Mouse (Mus musculus): ENCODE measurements around the gene A3galt2. TPM values are rescaled to one million over a fixed set of nuclear protein-coding genes. Genes with fewer than 3 reads are reported as not detected.

A3galt2 gene
- polyA plus RNA-seq, 1 experiment from 2014 or later: 0.38 TPM

DNA sequence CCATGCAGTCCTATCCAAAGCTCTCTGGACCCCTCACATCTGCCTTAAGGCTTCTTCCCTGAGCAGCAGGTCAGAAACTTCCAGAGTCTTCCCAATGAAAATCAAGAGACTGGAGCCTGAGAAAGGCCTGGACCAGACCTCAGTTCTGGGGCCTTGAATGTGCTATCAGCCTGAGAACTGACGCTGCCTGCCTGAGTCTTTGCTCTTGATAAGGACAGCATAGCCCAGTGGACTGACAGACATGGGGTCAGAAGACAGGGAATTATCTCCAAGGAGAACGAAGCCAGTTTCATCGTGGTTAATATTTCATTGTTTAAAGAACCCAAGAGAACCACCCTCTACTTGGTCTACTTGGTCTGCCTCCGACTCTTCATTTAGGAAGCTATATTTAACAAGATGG is 27.5 kb downstream of the A3galt2 start:
- WGBS: 68% methylated on average over 4 of the region's 4 CpGs
- peaks cover 97% of the 10 kb centered on the region for H3K36me3 ChIP-seq
- no peak for ATAC-seq (ENCODE audit: insufficient number of reproducible peaks, insufficient read depth, low FRiP score, low TSS enrichment, low read depth)

GRCm38 (mm10) chr4:128784950-128785631 is 29.9 kb downstream of the A3galt2 start:
- no peaks in the 10 kb centered on the region for H3K9me3 ChIP-seq
- no peak overlapping the region for H3K9ac ChIP-seq
- no peaks in the 10 kb centered on the region for H3K27me3 ChIP-seq
- WGBS: 89% methylated on average over 15 of the region's 15 CpGs
- H3K27ac ChIP-seq: no peak overlapping the region
- peaks cover 91% of the 10 kb centered on the region for H3K36me3 ChIP-seq
- no peak overlapping the region for H3K4me3 ChIP-seq
- no peak overlapping the region for H3K4me2 ChIP-seq
- no peak for ATAC-seq (ENCODE audit: insufficient number of reproducible peaks, insufficient read depth, low FRiP score, low TSS enrichment, low read depth)
- 0 out of 2 replicates have a peak, but pooled peaks cover 8% of the 10 kb centered on the region for H3K4me1 ChIP-seq

More for the DNA sequence above, 27.5 kb downstream of the A3galt2 start:
- no peaks in the 10 kb centered on the region for H3K27me3 ChIP-seq
- H3K4me1 ChIP-seq: no peaks in the 10 kb centered on the region
- H3K4me3 ChIP-seq: no peak overlapping the region
- H3K9me3 ChIP-seq: no peaks in the 10 kb centered on the region
- H3K27ac ChIP-seq: no peak overlapping the region
- H3K9ac ChIP-seq: peak overlapping the region; percentile 28; the same call in 1 of the 2 replicates
- H3K4me2 ChIP-seq: no peak overlapping the region

DNA sequence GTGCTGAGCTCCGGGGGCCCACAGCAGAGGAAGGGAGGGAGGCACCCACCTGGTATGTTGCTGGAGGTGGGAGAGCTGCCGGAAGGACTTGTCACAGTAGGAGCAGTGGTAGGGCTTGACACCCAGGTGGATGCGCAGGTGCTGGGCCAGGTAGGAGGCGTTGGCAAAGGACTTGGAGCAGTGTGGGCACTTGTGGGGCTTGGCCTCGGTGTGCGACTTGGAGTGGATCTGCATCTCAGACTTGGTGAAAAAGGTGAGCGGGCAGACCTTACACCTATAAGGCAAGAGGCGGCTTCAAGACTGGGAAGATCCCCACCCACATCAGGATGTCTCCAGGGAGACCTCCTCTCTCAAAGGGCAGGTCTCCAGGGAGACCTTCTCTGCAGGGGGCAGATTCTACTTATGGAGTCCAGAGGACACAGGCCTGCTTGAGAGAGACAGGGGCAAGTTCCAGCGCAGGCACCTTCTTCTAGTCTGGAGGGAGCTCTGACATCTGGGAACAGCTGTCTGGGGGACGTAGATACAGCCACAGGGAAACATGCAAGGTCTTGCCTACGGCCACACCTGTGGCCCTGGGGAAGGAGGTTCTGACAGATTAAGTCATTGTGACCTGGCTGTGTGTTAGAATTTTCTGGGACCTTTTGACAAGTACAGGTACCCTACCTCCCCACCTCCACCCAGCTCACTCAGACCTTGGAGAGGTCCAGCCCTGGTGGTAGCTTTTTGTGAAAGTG is 30.9 kb downstream of the A3galt2 start:
- ATAC-seq (ENCODE audit: insufficient number of reproducible peaks, insufficient read depth, low FRiP score, low TSS enrichment, low read depth): no peak
- WGBS: 88% methylated on average over 11 of the region's 11 CpGs
- Histone ChIP-seq H3K4me3 (no peak overlapping the region), H3K4me2 (no peak overlapping the region), H3K36me3 (peaks cover 90% of the 10 kb centered on the region), H3K27me3 (no peaks in the 10 kb centered on the region), H3K9ac (no peak overlapping the region), H3K4me1 (peaks cover 16% of the 10 kb centered on the region; the same call in 1 of the 2 replicates), H3K27ac (no peak overlapping the region), H3K9me3 (no peaks in the 10 kb centered on the region)

DNA sequence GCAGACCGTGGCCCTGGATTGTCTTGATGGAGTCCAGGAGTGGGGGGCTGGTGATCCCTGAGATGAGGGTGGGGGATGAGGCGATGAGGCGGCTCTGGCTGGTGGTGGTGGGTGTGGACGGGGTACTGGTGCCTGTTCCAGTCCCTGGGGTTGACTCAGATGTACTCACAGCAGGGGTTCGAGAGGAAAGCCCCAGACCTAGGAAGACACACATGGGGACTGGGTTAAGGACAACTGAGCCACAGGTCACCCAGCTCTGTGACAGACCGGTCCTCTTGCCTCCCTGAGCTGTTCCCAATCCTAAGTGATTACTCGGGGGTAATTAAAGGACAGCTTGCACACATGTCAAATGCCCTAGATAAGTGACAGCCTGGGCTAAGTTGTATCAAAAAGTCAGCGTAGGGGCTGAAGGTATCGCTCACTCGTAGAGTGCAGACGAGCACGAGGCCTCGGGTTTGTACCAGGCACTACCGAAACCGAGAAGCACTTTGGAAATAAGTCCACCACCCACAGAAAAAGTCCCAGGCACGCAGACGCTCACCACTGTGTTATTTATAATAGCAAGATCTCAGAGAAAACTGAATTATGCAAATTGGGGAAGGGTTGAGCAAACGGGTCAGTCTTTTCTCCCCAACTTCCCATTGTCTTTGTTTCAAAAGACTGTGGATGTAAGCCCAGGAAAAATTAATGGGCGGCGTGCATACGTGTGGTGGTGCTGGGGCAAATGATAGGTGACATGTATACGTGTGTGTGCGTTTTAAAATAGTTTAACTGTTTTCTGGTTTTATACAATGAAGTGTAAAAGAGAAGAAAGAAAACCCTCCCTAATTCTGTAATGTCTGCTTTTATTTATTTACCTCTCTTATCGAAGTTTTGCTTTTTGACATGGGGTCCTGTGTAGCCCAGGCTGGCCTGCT is 32.1 kb downstream of the A3galt2 start:
- peaks cover 16% of the 10 kb centered on the region; the same call in 1 of the 2 replicates for H3K4me1 ChIP-seq
- WGBS: 89% methylated on average over 24 of the region's 24 CpGs

DNA sequence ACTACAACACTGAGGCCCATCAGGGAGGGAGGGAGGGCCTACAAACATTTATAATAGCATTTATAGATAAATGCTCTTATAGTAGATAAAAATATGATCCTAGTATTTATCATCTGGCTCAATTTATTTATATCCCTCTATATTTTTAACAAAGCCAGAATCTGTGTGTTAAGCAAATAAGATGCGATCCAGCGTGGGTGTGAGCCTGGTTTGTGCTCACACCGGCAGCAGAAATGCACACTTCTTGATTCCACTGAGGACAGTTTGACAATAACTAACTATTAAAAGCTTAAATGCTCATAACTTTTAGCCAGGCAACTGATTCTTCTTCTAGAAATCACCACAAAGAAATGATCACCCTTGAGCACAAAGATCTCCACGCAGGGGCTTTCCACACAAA is 32.9 kb downstream of the A3galt2 start:
- WGBS: 89% methylated on average over 4 of the region's 4 CpGs
- H3K27ac ChIP-seq: no peak overlapping the region
- H3K9ac ChIP-seq: no peak overlapping the region
- no peak for ATAC-seq (ENCODE audit: insufficient number of reproducible peaks, insufficient read depth, low FRiP score, low TSS enrichment, low read depth)
- no peak overlapping the region for H3K4me3 ChIP-seq
- H3K4me1 ChIP-seq: peaks cover 16% of the 10 kb centered on the region; the same call in 1 of the 2 replicates
- H3K4me2 ChIP-seq: no peak overlapping the region
- H3K36me3 ChIP-seq: peaks cover 86% of the 10 kb centered on the region
- no peaks in the 10 kb centered on the region for H3K27me3 ChIP-seq
- no peaks in the 10 kb centered on the region for H3K9me3 ChIP-seq

More for the DNA sequence above, 32.1 kb downstream of the A3galt2 start:
- ATAC-seq (ENCODE audit: insufficient number of reproducible peaks, insufficient read depth, low FRiP score, low TSS enrichment, low read depth): no peak
- H3K9me3 ChIP-seq: no peaks in the 10 kb centered on the region
- H3K27me3 ChIP-seq: no peaks in the 10 kb centered on the region
- H3K4me2 ChIP-seq: no peak overlapping the region
- no peak overlapping the region for H3K27ac ChIP-seq
- H3K36me3 ChIP-seq: peaks cover 87% of the 10 kb centered on the region
- no peak overlapping the region for H3K9ac ChIP-seq
- H3K4me3 ChIP-seq: no peak overlapping the region

- Histone ChIP-seq H3K4me1 (peaks cover 16% of the 10 kb centered on the region; the same call in 1 of the 2 replicates), H3K9me3 (no peaks in the 10 kb centered on the region), H3K27me3 (no peaks in the 10 kb centered on the region), H3K36me3 (peaks cover 88% of the 10 kb centered on the region), H3K4me3 (no peak overlapping the region), H3K27ac (no peak overlapping the region; the same call in 1 of the 2 replicates), H3K4me2 (no peak overlapping the region; the same call in 1 of the 2 replicates), H3K9ac (no peak overlapping the region)
- WGBS: 22% methylated on average over 18 of the region's 18 CpGs
- no peak for ATAC-seq (ENCODE audit: insufficient number of reproducible peaks, insufficient read depth, low FRiP score, low TSS enrichment, low read depth)
Measured at GRCm38 (mm10) chr4:128789646-128790045, 34.5 kb downstream of the A3galt2 start.

DNA sequence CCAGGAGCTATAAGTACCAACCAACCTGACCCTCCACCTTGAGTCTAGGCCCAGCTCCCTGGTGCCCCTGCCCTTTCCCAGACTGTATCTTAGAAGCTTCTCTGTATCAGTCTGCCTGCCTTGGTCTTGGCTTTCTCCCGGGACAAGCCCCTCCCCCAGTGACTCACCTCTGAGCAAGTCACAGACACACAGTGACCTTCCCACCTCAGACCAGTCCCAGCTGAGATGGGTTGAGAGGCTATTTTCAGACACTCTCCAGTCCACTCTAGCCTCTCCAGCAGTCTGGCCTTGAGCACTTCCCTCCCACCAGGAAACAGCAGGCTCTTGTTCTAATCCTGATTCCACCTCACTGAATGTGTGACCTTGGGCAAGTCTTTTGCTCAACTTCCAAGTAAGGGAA is 38.5 kb downstream of the A3galt2 start:
- WGBS: 47% methylated on average over 1 of the region's 1 CpGs
- Histone ChIP-seq H3K9ac (no peak overlapping the region), H3K36me3 (peaks cover 49% of the 10 kb centered on the region), H3K27me3 (no peaks in the 10 kb centered on the region), H3K27ac (no peak overlapping the region), H3K9me3 (no peaks in the 10 kb centered on the region), H3K4me1 (peaks cover 51% of the 10 kb centered on the region), H3K4me3 (no peak overlapping the region), H3K4me2 (no peak overlapping the region)
- ATAC-seq (ENCODE audit: insufficient number of reproducible peaks, insufficient read depth, low FRiP score, low TSS enrichment, low read depth): no peak

DNA sequence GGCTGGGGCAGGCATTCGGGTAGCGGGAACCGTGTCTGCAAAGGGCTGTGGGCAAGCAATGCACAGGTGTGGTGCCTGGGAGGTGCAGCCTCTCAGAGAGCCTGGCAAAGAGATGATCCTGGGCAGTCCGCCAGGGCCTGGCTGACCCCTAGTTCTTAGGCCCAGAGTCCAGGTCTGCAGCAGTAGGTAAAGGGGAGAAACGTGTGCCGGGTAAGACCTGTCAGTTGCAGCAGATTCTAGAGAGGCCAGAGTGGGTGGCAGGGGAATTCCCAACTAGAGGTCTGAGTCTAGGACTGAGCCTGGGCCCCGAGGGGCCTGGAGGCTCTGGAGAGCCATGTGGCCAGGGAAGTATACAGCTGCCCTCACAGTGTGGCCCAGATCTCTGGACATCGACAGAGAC is 39.0 kb downstream of the A3galt2 start:
- H3K4me1 ChIP-seq: peaks cover 56% of the 10 kb centered on the region
- 88% methylated on average over 8 of the region's 8 CpGs for WGBS
- peaks cover 49% of the 10 kb centered on the region for H3K36me3 ChIP-seq

GRCm38 (mm10) chr4:128795596-128795995 is 40.4 kb downstream of the A3galt2 start:
- no peaks in the 10 kb centered on the region for H3K27me3 ChIP-seq
- no peak overlapping the region for H3K4me3 ChIP-seq
- ATAC-seq (ENCODE audit: insufficient number of reproducible peaks, insufficient read depth, low FRiP score, low TSS enrichment, low read depth): no peak
- H3K4me2 ChIP-seq: peak overlapping the region; percentile 44
- no peaks in the 10 kb centered on the region for H3K9me3 ChIP-seq
- peak overlapping the region; percentile 57 for H3K27ac ChIP-seq
- H3K4me1 ChIP-seq: peaks cover 54% of the 10 kb centered on the region
- H3K9ac ChIP-seq: 0 out of 2 replicates have a peak overlapping the region, but pooled peaks have one; percentile 44
- WGBS: 6% methylated on average over 9 of the region's 9 CpGs
- peaks cover 37% of the 10 kb centered on the region for H3K36me3 ChIP-seq

More for the DNA sequence above, 39.0 kb downstream of the A3galt2 start:
- Histone ChIP-seq H3K4me2 (no peak overlapping the region), H3K9me3 (no peaks in the 10 kb centered on the region), H3K27ac (no peak overlapping the region), H3K27me3 (no peaks in the 10 kb centered on the region), H3K9ac (no peak overlapping the region), H3K4me3 (no peak overlapping the region)
- no peak for ATAC-seq (ENCODE audit: insufficient number of reproducible peaks, insufficient read depth, low FRiP score, low TSS enrichment, low read depth)

DNA sequence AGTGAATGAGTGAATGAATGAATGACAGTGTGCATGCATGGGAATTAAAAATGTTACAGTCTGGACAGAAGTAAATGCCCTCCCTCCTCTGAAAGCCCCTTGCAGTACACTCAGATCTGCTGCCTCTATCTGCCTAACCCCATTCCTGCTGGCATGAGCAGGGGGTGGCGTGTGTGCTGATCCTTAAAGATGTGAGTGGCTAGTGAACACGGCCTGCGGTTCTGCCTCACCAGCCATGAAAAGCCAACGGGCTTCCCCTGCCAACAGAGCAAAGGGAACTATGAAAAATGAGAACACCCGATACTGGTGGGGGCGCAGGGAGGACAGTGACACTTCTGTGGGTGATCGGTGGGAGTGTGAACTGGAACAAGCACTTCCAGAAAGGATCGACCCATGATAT is 41.6 kb downstream of the A3galt2 start:
- WGBS: 73% methylated on average over 8 of the region's 8 CpGs
- ATAC-seq (ENCODE audit: insufficient number of reproducible peaks, insufficient read depth, low FRiP score, low TSS enrichment, low read depth): no peak
- Histone ChIP-seq H3K27me3 (no peaks in the 10 kb centered on the region), H3K4me1 (peaks cover 62% of the 10 kb centered on the region), H3K36me3 (peaks cover 35% of the 10 kb centered on the region), H3K9ac (0 out of 2 replicates have a peak overlapping the region, but pooled peaks have one; percentile 44), H3K27ac (no peak overlapping the region), H3K9me3 (no peaks in the 10 kb centered on the region), H3K4me3 (no peak overlapping the region), H3K4me2 (no peak overlapping the region)

All from embryonic facial prominence, embryonic 13.5 days (tissue).